Mouse (Mus musculus): ENCODE data around the gene Csrnp3. TPM values are rescaled to one million over a fixed set of nuclear protein-coding genes. Genes with fewer than 3 reads are reported as not detected.

The Csrnp3 gene
- polyA plus RNA-seq, 2 experiments: 2.8 to 3.6 TPM

DNA sequence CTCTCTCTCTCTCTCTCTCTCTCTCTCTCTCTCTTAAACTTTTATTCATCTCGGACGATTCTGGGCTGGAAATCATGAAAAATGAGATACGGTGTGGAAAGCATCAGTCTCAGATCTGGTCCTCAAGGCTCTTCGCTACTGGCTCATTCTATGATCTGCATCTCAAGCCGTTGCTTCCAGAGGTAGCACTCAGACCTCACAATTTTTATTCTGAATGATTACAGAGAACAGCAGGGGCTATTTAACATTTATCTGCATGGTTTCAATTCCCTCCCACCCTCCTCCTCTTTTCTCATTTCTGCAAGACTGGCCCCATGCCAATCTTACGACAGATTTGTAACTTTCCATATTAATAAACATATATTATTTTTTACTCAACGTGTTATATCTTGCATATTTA, 12.1 kb upstream of the Csrnp3 start:
- Histone ChIP-seq H3K36me3 (ENCODE audit: control insufficient read depth, insufficient read depth, low read length) (no peaks in the 10 kb centered on the region), H3K9ac (ENCODE audit: low read depth, low read length, severe bottlenecking) (no peak overlapping the region), H3K4me2 (replicated peaks; ENCODE audit: low read depth, low read length, severe bottlenecking) (no peak overlapping the region), H3K27me3 (ENCODE audit: control insufficient read depth, insufficient read depth, low read length) (no peaks in the 10 kb centered on the region), H3K9me3 (ENCODE audit: control insufficient read depth, low read length) (no peaks in the 10 kb centered on the region), H3K4me3 (replicated peaks; ENCODE audit: low read length) (no peak overlapping the region), H3K4me1 (ENCODE audit: control insufficient read depth, insufficient read depth, low read length) (no peaks in the 10 kb centered on the region), H3K27ac (replicated peaks; ENCODE audit: low read depth, low read length) (no peak overlapping the region)
- WGBS: 70% methylated on average over 7 of the region's 7 CpGs
- ATAC-seq (ENCODE audit: low FRiP score, low read depth) (no peak), DNase-seq (ENCODE audit: low spot score) (no peak)
- TF ChIP-seq POLR2A (IDR thresholded peaks at IDR 0.05; ENCODE audit: borderline replicate concordance, extremely low read depth, insufficient read depth, insufficient read length): no peak

DNA sequence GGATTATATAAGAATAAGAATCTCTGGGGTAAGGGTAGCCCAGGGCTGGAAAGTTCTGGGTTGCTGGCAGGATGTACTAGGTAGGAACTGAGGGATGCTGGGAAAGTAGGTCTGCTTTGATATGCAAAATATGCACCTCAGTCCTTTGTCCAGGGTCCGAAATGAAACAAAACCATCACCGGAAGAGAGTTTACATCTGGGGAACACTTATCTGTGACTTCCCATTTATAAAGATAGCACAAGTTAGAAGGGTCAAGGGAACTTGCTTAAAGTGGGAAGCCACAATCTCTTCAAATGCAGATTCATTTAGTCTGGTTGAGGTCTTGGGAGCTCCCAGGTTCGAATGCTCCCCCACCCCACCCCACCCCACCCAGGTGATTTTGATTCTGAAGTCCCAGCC, 4.0 kb upstream of the Csrnp3 start:
- DNase-seq (ENCODE audit: low spot score) (no peak), ATAC-seq (ENCODE audit: low FRiP score, low read depth) (no peak)

DNA sequence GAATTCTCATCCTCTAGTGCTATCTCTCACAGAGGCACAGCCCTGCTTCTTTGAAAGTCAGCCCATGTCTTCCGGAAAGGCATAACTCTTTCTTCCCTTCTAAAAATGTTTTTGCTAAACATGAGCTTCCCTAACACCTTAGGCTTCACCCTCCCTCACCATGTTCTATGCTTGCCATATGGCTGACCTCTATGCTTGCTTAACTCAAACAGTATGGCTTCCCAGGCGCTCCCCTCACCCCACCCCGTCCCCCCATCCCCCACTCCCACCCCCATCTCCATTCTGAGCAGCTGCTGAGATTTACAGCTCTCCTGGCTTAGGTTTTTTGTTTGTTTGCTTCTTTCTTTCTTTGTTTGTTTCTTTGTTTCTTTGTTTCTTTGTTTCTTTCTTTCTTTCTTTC, 3.2 kb upstream of the Csrnp3 start:
- no peak for DNase-seq (ENCODE audit: low spot score)
- ATAC-seq (ENCODE audit: low FRiP score, low read depth): no peak

More for the DNA sequence above, 4.0 kb upstream of the Csrnp3 start:
- Histone ChIP-seq H3K36me3 (ENCODE audit: control insufficient read depth, insufficient read depth, low read length) (no peaks in the 10 kb centered on the region), H3K4me3 (replicated peaks; ENCODE audit: low read length) (no peak overlapping the region), H3K4me2 (replicated peaks; ENCODE audit: low read depth, low read length, severe bottlenecking) (no peak overlapping the region), H3K27ac (replicated peaks; ENCODE audit: low read depth, low read length) (no peak overlapping the region), H3K9ac (ENCODE audit: low read depth, low read length, severe bottlenecking) (no peak overlapping the region), H3K4me1 (ENCODE audit: control insufficient read depth, insufficient read depth, low read length) (0 out of 2 replicates have a peak, but pooled peaks cover 2% of the 10 kb centered on the region), H3K9me3 (ENCODE audit: control insufficient read depth, low read length) (no peaks in the 10 kb centered on the region), H3K27me3 (ENCODE audit: control insufficient read depth, insufficient read depth, low read length) (no peaks in the 10 kb centered on the region)
- TF ChIP-seq POLR2A (IDR thresholded peaks at IDR 0.05; ENCODE audit: borderline replicate concordance, extremely low read depth, insufficient read depth, insufficient read length): no peak
- WGBS: 68% methylated on average over 3 of the region's 3 CpGs

DNA sequence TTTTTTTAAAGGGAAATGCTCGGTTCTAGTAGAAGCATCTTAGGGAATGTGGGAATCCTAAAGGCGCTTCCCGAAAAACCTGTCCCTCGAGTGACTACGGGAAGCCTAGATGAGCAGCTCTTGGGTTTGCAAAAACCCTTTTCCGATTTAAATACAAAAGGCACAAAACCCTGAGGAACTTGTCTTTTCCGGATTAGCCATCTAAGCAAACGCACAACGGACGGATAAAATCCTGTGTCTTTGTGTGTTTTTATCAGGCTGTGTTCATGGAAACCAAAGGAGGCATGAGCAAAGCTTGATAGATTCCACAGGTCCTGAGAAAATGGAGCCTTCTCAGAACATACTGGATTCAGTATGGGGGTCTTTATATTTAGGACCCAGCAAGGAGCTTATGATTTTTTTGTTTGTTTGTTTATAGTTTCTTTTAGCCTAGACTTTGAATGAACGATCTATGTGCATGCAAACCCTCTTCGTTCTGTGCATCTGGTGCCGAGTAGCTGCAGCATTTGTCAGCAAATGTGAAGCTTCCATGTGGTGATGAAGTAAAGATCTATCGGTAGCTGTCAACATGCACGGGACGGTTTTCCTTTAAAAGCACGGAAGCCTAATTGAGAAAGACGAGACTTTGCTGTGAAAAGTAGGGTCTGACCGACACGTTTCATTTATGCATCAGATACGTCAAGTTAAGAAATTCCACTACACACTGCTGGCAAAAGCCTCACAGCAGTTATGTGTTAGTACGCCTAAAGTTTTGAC, 611 bp downstream of the Csrnp3 start:
- 1% methylated on average over 22 of the region's 22 CpGs for WGBS
- H3K36me3 ChIP-seq (ENCODE audit: control insufficient read depth, insufficient read depth, low read length): no peaks in the 10 kb centered on the region
- no peaks in the 10 kb centered on the region for H3K9me3 ChIP-seq (ENCODE audit: control insufficient read depth, low read length)
- ATAC-seq (ENCODE audit: low FRiP score, low read depth) (peak; percentile 55), DNase-seq (ENCODE audit: low spot score) (peak; percentile 27)
- no peak for TF ChIP-seq POLR2A (IDR thresholded peaks at IDR 0.05; ENCODE audit: borderline replicate concordance, extremely low read depth, insufficient read depth, insufficient read length)
- H3K4me3 ChIP-seq (replicated peaks; ENCODE audit: low read length): peak overlapping the region; percentile 37
- H3K9ac ChIP-seq (ENCODE audit: low read depth, low read length, severe bottlenecking): peak overlapping the region; percentile 43
- H3K27ac ChIP-seq (replicated peaks; ENCODE audit: low read depth, low read length): no peak overlapping the region
- H3K27me3 ChIP-seq (ENCODE audit: control insufficient read depth, insufficient read depth, low read length): no peaks in the 10 kb centered on the region
- peaks cover 14% of the 10 kb centered on the region for H3K4me1 ChIP-seq (ENCODE audit: control insufficient read depth, insufficient read depth, low read length)
- H3K4me2 ChIP-seq (replicated peaks; ENCODE audit: low read depth, low read length, severe bottlenecking): peak overlapping the region; percentile 55

More for the DNA sequence above, 3.2 kb upstream of the Csrnp3 start:
- H3K4me1 ChIP-seq (ENCODE audit: control insufficient read depth, insufficient read depth, low read length): peaks cover 4% of the 10 kb centered on the region
- no peaks in the 10 kb centered on the region for H3K36me3 ChIP-seq (ENCODE audit: control insufficient read depth, insufficient read depth, low read length)
- H3K27ac ChIP-seq (replicated peaks; ENCODE audit: low read depth, low read length): no peak overlapping the region
- no peaks in the 10 kb centered on the region for H3K27me3 ChIP-seq (ENCODE audit: control insufficient read depth, insufficient read depth, low read length)
- no peak overlapping the region for H3K4me3 ChIP-seq (replicated peaks; ENCODE audit: low read length)
- no peaks in the 10 kb centered on the region for H3K9me3 ChIP-seq (ENCODE audit: control insufficient read depth, low read length)
- WGBS: 17% methylated on average over 3 of the region's 3 CpGs
- no peak overlapping the region for H3K9ac ChIP-seq (ENCODE audit: low read depth, low read length, severe bottlenecking)
- no peak overlapping the region for H3K4me2 ChIP-seq (replicated peaks; ENCODE audit: low read depth, low read length, severe bottlenecking)
- no peak for TF ChIP-seq POLR2A (IDR thresholded peaks at IDR 0.05; ENCODE audit: borderline replicate concordance, extremely low read depth, insufficient read depth, insufficient read length)

DNA sequence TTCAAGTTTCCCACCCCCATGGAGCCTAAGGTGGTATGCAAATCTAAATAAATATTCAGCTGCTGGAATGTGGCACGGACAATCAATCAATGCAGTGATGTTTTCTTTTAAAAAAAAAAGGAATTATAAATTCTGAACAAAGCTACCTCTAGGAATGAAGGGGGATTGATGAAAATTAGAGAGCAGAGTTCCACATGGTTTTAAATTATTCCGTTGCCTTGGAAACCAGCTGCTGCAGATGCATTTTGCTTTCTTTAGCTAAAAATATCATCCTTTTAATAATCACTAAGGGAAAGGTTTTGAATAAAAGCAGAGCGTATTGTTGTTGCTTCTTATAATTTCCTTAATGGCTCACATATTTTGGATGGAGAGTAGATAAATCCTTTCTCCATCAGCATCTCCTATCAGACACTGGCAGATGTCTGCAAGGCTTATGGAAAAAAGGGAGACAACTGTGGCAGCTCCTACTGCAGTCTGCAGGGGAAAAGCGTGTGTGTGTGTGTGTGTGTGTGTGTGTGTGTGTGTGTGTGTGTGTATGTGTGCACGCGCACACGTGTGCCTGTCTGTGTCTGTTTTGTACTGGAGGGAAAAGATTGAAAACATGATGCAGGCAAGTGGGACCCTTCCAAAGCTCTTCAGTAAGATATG, 2.0 kb downstream of the Csrnp3 start:
- Histone ChIP-seq H3K27me3 (ENCODE audit: control insufficient read depth, insufficient read depth, low read length) (no peaks in the 10 kb centered on the region), H3K4me3 (replicated peaks; ENCODE audit: low read length) (no peak overlapping the region), H3K4me1 (ENCODE audit: control insufficient read depth, insufficient read depth, low read length) (peaks cover 14% of the 10 kb centered on the region), H3K27ac (replicated peaks; ENCODE audit: low read depth, low read length) (no peak overlapping the region), H3K9me3 (ENCODE audit: control insufficient read depth, low read length) (no peaks in the 10 kb centered on the region), H3K9ac (ENCODE audit: low read depth, low read length, severe bottlenecking) (no peak overlapping the region), H3K4me2 (replicated peaks; ENCODE audit: low read depth, low read length, severe bottlenecking) (peak overlapping the region; percentile 9; the same call in 1 of the 2 replicates), H3K36me3 (ENCODE audit: control insufficient read depth, insufficient read depth, low read length) (no peaks in the 10 kb centered on the region)
- ATAC-seq (ENCODE audit: low FRiP score, low read depth) (no peak), DNase-seq (ENCODE audit: low spot score) (peak; percentile 9)
- no peak for TF ChIP-seq POLR2A (IDR thresholded peaks at IDR 0.05; ENCODE audit: borderline replicate concordance, extremely low read depth, insufficient read depth, insufficient read length)
- WGBS: 32% methylated on average over 7 of the region's 7 CpGs

Data from limb, embryonic 14.5 days (tissue).